Mouse (Mus musculus): ENCODE measurements around the gene Nacc2. TPM values are rescaled to one million over a fixed set of nuclear protein-coding genes. Genes with fewer than 3 reads are reported as not detected.

Gene Nacc2
- total RNA-seq (2021) (10 to 100 TPM; 31.6 to 31.8 TPM), polyA plus RNA-seq (2012; rRNA removed) (19.0 and 20.5 TPM in 2 replicates)
- long read RNA-seq, full-length matches to known transcripts, result 31 of 49 reads
- long read RNA-seq, partial matches to known transcripts, result 4 of 49 reads
- long read RNA-seq, other reads (novel, unspliced or antisense), result 14 of 49 reads

GRCm38 (mm10) chr2:26123079-26123648, at the start of gene Nacc2:
Gene Nacc2, minus strand, starts transcription at chr2:26123220.
- Histone ChIP-seq H3K9ac (ENCODE audit: low read depth, low read length) (peak within 1 kb of the TSS; percentile 83), H3K27me3 (ENCODE audit: control insufficient read depth, insufficient read depth, low read length) (no peaks in the 10 kb centered on the region), H3K4me1 (ENCODE audit: control insufficient read depth, insufficient read depth, low read length) (peaks cover 18% of the 10 kb centered on the region), H3K4me3 (peak within 1 kb of the TSS; percentile 73), H3K79me2 (replicated peaks; ENCODE audit: control insufficient read depth, insufficient read depth, low read length) (no peaks in the 10 kb centered on the region), H3K27ac (peak within 1 kb of the TSS; percentile 85), H3K36me3 (ENCODE audit: control insufficient read depth, insufficient read depth, low read length) (no peaks in the 10 kb centered on the region)
- no peak for DNase-seq
- intact Hi-C loops (cut with DNase I), result loop anchor here (1.0 kb wide), 1 partner anchor 17 kb away; no protein-coding TSS in a partner anchor
- TF ChIP-seq EP300 (IDR thresholded peaks at IDR 0.05; ENCODE audit: insufficient read depth, low read depth, low read length) (no peak), CTCF (IDR thresholded peaks at IDR 0.05) (no peak), POLR2A (IDR thresholded peaks at IDR 0.05; ENCODE audit: insufficient read depth, low read depth, low read length) (no peak)
- 19% methylated on average over 9 of the region's 9 CpGs for WGBS

- 76% methylated on average over 2 of the region's 2 CpGs for WGBS
- TF ChIP-seq CTCF (IDR thresholded peaks at IDR 0.05) (no peak), POLR2A (IDR thresholded peaks at IDR 0.05; ENCODE audit: insufficient read depth, low read depth, low read length) (no peak), EP300 (IDR thresholded peaks at IDR 0.05; ENCODE audit: insufficient read depth, low read depth, low read length) (no peak)
These were observed 49.1 kb upstream of the Nacc2 start for GRCm38 (mm10) chr2:26172166-26172565.

GRCm38 (mm10) chr2:26170376-26170775, 47.4 kb upstream of the Nacc2 start:
- H3K9ac ChIP-seq (ENCODE audit: low read depth, low read length), result no peak overlapping the region
- no peaks in the 10 kb centered on the region for H3K79me2 ChIP-seq (replicated peaks; ENCODE audit: control insufficient read depth, insufficient read depth, low read length)
- peaks cover 2% of the 10 kb centered on the region; the same call in 1 of the 2 replicates for H3K27me3 ChIP-seq (ENCODE audit: control insufficient read depth, insufficient read depth, low read length)
- no peak overlapping the region for H3K4me3 ChIP-seq
- no peaks in the 10 kb centered on the region for H3K36me3 ChIP-seq (ENCODE audit: control insufficient read depth, insufficient read depth, low read length)
- no peaks in the 10 kb centered on the region for H3K4me1 ChIP-seq (ENCODE audit: control insufficient read depth, insufficient read depth, low read length)
- 53% methylated on average over 2 of the region's 2 CpGs for WGBS
- TF ChIP-seq CTCF (IDR thresholded peaks at IDR 0.05) (no peak), POLR2A (IDR thresholded peaks at IDR 0.05; ENCODE audit: insufficient read depth, low read depth, low read length) (no peak), EP300 (IDR thresholded peaks at IDR 0.05; ENCODE audit: insufficient read depth, low read depth, low read length) (no peak)
- no peak overlapping the region for H3K27ac ChIP-seq
- DNase-seq, result no peak
- intact Hi-C loops (cut with DNase I), result no loop called here

More at GRCm38 (mm10) chr2:26172166-26172565, 49.1 kb upstream of the Nacc2 start:
- H3K79me2 ChIP-seq (replicated peaks; ENCODE audit: control insufficient read depth, insufficient read depth, low read length), result no peaks in the 10 kb centered on the region
- DNase-seq, result no peak
- H3K4me3 ChIP-seq, result no peak overlapping the region
- no peaks in the 10 kb centered on the region for H3K36me3 ChIP-seq (ENCODE audit: control insufficient read depth, insufficient read depth, low read length)
- intact Hi-C loops (cut with DNase I), result no loop called here
- no peak overlapping the region for H3K27ac ChIP-seq
- H3K9ac ChIP-seq (ENCODE audit: low read depth, low read length), result no peak overlapping the region
- no peaks in the 10 kb centered on the region for H3K4me1 ChIP-seq (ENCODE audit: control insufficient read depth, insufficient read depth, low read length)
- peaks cover 2% of the 10 kb centered on the region; the same call in 1 of the 2 replicates for H3K27me3 ChIP-seq (ENCODE audit: control insufficient read depth, insufficient read depth, low read length)

- Histone ChIP-seq H3K9ac (ENCODE audit: low read depth, low read length) (no peak overlapping the region), H3K4me3 (no peak overlapping the region), H3K79me2 (replicated peaks; ENCODE audit: control insufficient read depth, insufficient read depth, low read length) (no peaks in the 10 kb centered on the region), H3K36me3 (ENCODE audit: control insufficient read depth, insufficient read depth, low read length) (no peaks in the 10 kb centered on the region), H3K27ac (no peak overlapping the region), H3K4me1 (ENCODE audit: control insufficient read depth, insufficient read depth, low read length) (no peaks in the 10 kb centered on the region), H3K27me3 (ENCODE audit: control insufficient read depth, insufficient read depth, low read length) (peaks cover 2% of the 10 kb centered on the region; the same call in 1 of the 2 replicates)
- intact Hi-C loops (cut with DNase I), result no loop called here
- 36% methylated on average over 11 of the region's 11 CpGs for WGBS
- no peak for DNase-seq
- TF ChIP-seq EP300 (IDR thresholded peaks at IDR 0.05; ENCODE audit: insufficient read depth, low read depth, low read length) (no peak), POLR2A (IDR thresholded peaks at IDR 0.05; ENCODE audit: insufficient read depth, low read depth, low read length) (no peak), CTCF (IDR thresholded peaks at IDR 0.05) (no peak)
These were observed 46.0 kb upstream of the Nacc2 start for GRCm38 (mm10) chr2:26168843-26169579.

GRCm38 (mm10) chr2:26166890-26167289, 43.9 kb upstream of the Nacc2 start:
- Histone ChIP-seq H3K9ac (ENCODE audit: low read depth, low read length) (no peak overlapping the region), H3K27ac (no peak overlapping the region), H3K4me1 (ENCODE audit: control insufficient read depth, insufficient read depth, low read length) (no peaks in the 10 kb centered on the region), H3K79me2 (replicated peaks; ENCODE audit: control insufficient read depth, insufficient read depth, low read length) (no peaks in the 10 kb centered on the region), H3K27me3 (ENCODE audit: control insufficient read depth, insufficient read depth, low read length) (peaks cover 2% of the 10 kb centered on the region; the same call in 1 of the 2 replicates), H3K4me3 (no peak overlapping the region), H3K36me3 (ENCODE audit: control insufficient read depth, insufficient read depth, low read length) (no peaks in the 10 kb centered on the region)
- no peak for DNase-seq
- 77% methylated on average over 3 of the region's 3 CpGs for WGBS
- TF ChIP-seq EP300 (IDR thresholded peaks at IDR 0.05; ENCODE audit: insufficient read depth, low read depth, low read length), result no peak
- no peak for TF ChIP-seq POLR2A (IDR thresholded peaks at IDR 0.05; ENCODE audit: insufficient read depth, low read depth, low read length)
- no peak for TF ChIP-seq CTCF (IDR thresholded peaks at IDR 0.05)
- intact Hi-C loops (cut with DNase I), result no loop called here
